Mouse (Mus musculus) gastrocnemius, postnatal 4 days (tissue): ENCODE measurements around the gene Chrm2. TPM values are rescaled to one million over a fixed set of nuclear protein-coding genes. Genes with fewer than 3 reads are reported as not detected.

Experiments
- DNase-seq, 2 experiments: peaks; one replicate each; pipeline ENCODE4 v3.0.0; 2021 to 2022; ENCODE audit warnings: low spot score in 2 of 2, mixed read lengths in 2 of 2
- microRNA-seq: library from miRNA; unstranded; fragments of <30 nt; microRNA quantifications from one replicate; pipeline ENCODE4 v1.2.0, GENCODE M21; 2021
- total RNA-seq, 2 experiments: library from RNA; stranded (reverse); gene quantifications; 2 replicates each; pipeline ENCODE4 v1.2.3; 2021

The Chrm2 gene
- total RNA-seq, 2 experiments from 2014 or later: 1.4 to 1.9 TPM

DNA sequence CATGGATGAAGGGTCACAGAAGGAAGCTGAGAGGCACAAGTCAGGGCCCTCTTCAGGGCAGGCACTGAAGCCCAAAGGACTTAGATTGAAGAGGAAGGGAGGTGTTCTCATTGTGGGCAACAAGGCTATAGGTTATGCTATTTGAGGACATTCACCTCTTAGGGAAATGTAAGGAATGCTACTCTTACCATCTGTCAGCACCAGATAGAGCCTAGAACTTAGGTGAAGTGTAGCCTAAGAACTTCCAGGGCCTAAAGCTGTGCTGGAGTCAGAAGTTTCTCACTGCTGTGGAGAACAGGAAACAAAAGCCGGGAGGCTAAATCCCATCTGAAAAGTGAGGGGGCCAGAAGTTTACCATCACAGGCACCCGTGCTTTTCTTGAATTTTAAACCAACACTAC lies 120.6 kb downstream of the Chrm2 start:
- DNase-seq: no peak

DNA sequence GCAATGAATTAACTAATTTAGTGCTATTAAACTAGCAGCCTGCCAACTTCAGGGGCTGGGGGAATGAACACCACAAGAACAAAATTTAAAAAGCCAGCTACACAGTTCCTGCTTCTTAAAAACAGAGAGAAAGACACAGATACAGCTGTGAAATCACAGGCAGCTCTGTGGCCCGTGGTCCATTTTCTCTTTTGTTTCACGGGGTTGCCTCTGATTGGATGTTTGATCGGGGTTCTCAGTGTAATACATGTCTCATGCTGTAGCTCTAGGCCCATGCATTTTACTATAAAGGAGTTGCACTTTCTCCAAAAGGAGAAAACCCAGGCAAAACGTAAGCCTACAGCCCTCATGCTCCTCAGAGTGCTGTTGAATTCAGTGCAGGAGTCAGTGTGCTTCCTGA lies 128.6 kb downstream of the Chrm2 start:
- no peak for DNase-seq

DNA sequence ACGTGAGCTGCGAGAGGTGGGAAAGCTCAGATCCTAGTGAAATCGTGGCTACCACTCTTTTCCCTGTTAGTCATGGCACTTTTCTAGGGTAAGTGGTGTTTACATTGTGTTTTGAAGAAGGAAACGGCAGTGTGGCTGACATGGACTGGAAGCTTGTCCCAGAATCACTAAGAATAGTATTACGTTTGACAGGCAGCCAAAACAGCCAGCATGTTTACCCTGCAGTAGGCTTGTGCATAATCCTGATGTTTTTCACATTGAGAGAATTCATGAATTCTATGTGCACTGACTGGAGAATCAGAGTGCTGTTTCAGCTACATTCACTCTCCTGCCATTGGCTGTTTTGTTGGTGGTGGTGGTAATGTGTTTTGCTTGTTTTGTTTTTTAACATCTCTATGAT lies 129.4 kb downstream of the Chrm2 start:
- DNase-seq: no peak

DNA sequence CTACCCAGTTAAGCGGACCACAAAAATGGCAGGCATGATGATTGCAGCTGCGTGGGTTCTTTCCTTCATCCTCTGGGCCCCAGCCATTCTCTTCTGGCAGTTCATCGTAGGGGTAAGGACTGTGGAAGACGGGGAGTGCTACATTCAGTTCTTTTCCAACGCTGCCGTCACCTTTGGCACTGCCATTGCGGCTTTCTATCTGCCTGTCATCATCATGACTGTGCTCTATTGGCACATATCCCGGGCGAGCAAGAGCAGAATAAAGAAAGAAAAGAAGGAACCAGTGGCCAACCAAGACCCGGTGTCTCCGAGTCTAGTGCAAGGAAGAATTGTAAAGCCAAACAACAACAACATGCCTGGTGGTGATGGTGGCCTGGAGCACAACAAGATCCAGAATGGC lies 135.7 kb downstream of the Chrm2 start:
- no peak for DNase-seq

DNA sequence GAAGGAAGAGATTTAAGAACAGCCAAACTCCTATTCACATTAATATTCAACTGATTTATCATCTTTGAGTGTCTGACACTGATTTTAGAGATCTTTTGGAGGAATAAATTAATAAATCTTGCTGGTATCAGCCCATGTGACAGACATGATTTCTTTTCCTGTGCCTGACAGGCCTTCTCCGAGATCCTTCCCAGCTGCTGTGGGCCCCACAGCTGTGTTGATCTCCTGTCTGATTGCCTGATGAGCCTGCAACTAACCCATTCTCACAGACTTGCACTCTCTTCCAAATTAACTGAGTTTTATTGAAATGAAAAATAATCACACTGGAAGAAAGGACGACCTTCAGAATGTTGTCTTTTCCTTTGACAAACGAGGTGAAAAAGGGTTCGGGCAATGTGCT lies 140.6 kb downstream of the Chrm2 start:
- DNase-seq: no peak

DNA sequence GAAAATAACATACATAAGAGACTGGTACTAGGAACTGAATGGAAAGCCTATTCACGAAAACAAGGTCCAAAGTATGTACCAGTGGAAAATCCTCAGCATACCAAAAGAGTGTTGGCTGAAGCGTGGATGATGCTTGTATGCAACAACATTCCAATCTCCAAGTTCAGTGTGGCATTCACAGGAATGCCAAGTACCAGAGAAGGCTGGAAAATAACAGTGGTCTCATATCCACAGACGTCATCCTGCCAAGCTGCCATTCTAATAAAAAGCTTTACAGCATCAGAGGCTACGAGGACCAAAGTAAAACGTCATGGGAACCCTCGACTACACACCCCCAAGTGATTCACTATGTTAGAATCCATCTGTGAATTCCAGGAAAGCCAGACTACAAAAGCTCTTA lies 153.4 kb downstream of the Chrm2 start:
- DNase-seq: no peak

DNA sequence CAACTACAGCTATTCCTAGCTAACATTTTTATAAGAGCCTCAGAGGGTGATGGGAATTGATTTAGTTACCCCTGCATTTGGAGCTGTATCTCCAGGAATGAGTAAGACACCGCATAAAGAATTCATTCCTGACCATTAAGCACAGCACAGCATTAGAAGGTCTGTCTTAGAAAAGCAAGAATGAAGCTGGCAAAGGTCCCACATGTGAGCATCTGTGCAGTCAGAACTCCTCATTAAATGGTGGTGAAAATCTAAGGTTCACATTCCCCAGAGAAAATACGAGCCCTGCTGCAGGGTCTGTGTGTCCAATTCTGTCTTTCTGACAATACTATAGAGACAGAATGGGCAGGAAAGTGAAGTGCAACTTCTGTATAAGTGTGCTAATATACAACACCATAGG lies 179.0 kb downstream of the Chrm2 start:
- DNase-seq: no peak

Small RNA genes within 50 kb of the gene (microRNA-seq; reads per million reads assigned to microRNA genes)
- gene Mir490: 9.1 reads per million, percentile 26 among the genes with 10 or more reads in this experiment
